Mouse (Mus musculus): ENCODE data around the gene Car9.

The Car9 gene

GRCm38 (mm10) chr4:43496587-43496986 lies 10.2 kb upstream of the Car9 start:
- DNase-seq = peak in 1 of 2 experiments; percentile 4

DNA sequence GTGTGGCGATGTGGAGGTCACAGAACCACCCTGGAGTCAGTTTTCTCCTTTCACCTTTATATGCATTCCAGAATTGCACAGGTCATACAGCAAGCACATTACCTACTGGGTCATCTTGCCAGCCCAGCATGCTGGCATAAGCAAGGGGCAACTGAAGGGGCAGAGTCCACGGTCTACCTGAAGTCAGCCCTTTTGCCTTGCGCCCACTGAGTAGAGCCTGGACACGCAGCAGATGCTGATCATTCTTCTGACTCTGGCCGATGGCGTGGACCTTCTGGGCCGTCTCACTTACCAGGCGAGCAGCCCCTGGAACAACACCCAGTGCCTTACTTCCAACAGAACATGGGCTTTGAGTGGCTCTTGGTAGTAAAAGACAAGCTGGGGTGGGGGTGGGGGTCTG lies 9.4 kb upstream of the Car9 start:
- no peak for DNase-seq

DNA sequence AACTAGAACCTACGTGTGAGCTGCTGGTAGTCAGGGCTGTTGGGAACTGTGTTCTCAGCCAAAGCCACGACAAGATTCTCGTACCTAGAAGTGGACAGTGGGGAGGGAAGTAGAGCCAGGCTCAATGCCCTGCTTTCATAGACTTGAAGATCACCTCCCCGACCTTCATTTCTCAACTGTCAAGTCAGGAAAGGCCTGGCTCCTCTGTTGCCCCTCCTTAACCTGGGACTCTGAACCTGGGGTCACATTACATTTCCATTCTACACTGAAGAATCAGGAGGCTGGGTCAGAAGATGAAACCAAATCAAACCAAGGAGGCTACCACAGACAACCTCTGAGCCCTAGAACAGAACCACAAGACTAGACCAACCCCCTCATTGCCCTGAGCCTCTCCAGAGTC lies 8.8 kb upstream of the Car9 start:
- DNase-seq = no peak

DNA sequence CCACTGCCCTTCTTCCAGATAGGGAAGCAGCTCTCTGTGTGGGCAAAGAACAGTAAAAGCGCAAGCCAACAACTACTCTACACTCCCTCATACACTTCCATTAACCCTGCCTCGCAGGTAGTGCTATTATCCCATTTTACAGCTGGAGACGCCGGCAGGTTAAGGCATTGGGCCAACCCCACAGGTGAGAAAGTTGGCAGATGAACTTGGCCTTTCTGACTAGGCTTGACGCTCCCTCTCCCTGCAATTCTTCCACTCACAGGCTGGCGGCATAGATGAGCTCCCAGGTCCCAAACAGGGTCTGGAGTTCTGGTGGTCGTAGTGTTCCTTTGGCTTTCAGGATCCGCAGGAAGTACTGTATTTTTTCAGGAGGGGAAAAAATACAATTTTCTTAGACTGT lies 7.8 kb upstream of the Car9 start:
- DNase-seq = no peak

DNA sequence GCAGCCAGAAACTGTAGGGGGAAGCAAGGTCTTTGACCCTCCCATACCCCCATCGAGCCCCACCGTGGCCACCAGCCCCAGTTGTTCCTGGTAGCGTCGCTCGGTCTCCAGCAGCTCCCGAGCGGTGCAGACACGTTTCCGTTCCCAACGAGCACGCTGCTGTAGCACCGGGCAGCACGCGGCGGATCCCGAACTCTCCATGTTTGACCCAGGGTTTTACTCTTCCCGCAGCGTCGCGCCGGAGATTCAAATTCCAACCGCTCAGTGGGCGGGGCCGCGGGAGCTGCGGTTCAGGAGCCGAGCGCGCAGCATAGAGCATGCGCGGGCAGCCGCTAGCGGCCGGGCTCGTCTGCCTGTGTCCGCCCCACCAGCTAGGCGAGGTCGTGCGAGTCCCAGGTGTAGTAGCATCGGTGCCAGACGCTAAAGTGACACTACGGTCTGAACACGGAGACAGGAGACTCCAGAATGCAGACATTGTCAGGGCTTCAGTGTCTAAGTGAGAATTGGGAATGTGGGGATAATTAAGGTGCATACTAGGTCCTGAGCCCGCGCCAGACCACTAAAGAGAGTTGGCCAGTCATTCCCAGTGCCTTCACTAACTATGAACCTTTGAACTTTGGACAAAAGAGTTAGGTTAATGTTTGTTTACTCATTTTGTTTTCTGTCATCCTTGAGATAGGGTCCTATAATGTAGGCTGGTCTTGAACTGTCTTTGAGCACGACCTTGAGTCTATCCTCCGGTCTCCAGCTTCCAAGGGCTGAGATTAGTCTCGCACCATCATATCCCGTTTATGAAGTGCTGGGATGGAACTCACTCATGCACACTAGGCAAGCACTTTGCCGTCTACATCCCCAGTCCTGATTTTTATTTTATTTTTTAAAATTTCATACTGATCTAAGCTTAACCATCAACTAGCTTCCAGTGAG lies 7.1 kb upstream of the Car9 start, which contains the start of gene Arhgef39:
Gene Arhgef39 (minus strand): TSS at position 289 of the 927 bp plus-strand sequence.
- DNase-seq = peak; percentile 77 to 84

DNA sequence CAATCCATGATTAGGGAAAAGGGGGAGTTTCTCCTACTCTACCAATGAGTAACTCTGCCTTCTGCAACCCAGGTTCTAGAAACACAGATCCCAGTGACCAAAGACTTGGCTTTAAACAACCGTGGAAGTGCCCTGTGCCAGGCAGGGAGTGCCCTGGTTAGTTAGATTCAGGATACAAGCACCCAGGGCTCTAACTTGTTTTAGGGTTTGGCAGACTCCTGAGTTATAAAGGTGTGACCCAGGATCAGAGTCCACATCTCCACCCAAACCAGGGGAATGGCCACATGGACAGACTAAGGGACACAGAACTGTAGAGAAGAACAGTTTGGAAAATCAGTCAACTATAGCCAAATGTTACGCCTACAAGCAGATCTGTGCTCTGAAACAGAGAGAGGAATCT lies 3.7 kb upstream of the Car9 start:
- no peak for DNase-seq

DNA sequence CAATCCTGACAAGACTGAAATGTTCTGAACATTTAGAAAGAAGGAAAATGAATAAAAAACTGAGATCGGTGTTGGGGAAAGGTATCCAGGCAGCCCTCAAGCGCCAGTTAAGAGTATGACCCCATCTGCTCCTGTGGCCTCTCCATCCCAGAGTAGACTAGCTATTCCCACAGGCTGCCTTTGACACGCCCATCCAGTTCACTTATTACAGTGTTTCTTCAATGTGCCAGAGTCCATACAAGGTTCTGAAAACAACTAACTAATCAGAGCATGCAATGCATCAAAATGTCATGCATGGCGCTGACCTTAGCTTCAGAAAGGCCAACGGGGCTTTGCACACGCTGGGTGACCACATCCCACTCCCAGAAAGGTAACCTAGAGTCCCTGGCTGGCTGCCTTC lies 3.3 kb upstream of the Car9 start:
- no peak for DNase-seq

DNA sequence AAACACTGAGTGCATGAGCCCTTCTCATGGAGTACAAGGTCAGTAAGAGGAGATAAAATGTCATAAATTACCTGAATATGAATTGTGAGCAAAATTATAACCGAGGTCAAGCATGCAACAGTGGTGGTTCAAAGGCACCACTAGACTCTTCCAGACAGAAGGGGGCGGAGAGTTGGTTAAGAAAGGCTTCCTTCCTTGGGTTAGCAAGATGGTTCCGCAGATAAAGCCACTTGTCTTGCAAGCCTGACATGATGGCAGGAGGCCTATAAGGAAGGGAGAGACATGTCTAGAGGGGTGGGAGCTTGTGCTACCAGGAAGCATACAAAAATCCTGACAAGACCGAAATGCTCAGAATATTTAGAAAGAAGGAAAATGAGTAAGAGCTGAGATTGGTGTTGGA lies 2.5 kb upstream of the Car9 start:
- no peak for DNase-seq

DNA sequence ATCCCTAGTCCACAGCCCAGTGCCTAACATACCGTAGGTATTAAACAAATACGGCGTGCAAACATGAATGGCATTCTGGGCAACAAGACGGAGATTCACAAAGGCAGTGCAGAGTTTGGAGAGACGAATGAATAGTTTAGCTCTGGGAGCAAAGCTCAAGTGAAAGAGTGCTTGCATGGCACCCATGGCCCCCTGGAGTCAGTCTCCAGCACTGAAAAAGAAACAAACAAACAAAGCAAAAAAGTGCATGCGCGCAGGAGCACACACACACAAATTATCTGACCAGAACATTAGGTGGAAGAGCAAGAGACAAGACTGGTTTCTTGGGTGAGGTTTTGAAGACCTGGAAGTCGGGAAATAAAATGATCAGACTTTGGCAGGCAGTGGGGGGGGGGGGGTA lies 692 bp upstream of the Car9 start:
- no peak for DNase-seq

- DNase-seq = peak in 1 of 2 experiments; percentile 42
Measured at GRCm38 (mm10) chr4:43507938-43508665, 1.3 kb downstream of the Car9 start.

DNA sequence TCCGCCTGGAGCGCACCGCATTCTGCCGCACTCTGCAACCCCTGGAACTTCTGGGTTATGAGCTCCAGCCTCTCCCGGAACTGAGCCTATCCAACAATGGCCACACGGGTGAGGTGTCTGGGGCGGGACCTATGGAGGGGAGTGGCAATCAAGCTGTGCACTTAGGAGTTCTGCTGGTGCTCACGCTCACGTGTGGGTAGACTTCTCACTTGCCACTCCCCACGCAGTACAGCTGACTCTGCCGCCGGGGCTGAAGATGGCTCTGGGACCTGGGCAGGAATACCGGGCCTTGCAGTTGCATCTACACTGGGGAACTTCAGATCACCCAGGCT lies 1.9 kb downstream of the Car9 start:
- no peak for DNase-seq

- no peak for DNase-seq
Measured at GRCm38 (mm10) chr4:43509109-43509508, 2.3 kb downstream of the Car9 start.

GRCm38 (mm10) chr4:43511675-43512454 lies 5.1 kb downstream of the Car9 start:
- no peak for DNase-seq

DNA sequence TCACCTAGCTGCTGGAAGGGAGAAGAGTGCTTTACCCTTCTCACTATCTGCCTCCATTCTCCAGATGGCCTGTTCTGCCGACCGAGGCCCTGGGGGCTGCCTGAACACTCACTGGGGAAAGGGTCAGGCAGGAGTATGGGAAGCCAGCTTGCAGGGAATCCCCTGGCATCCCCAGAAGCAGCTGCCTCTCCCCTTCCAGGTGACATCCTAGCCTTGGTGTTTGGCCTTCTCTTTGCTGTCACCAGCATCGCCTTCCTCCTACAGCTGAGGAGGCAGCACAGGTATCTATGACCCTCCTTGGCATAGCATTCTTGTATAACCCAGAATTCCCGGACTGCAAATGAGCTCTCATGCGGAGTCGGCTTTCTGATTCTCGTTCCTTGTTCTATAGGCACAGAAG lies 5.9 kb downstream of the Car9 start:
- no peak for DNase-seq

GRCm38 (mm10) chr4:43513300-43513699 lies 6.5 kb downstream of the Car9 start:
- no peak for DNase-seq

- no peak for DNase-seq
Measured at GRCm38 (mm10) chr4:43513791-43514190, 7.0 kb downstream of the Car9 start.

- no peak for DNase-seq
Measured at GRCm38 (mm10) chr4:43515764-43516708, 9.3 kb downstream of the Car9 start.

DNA sequence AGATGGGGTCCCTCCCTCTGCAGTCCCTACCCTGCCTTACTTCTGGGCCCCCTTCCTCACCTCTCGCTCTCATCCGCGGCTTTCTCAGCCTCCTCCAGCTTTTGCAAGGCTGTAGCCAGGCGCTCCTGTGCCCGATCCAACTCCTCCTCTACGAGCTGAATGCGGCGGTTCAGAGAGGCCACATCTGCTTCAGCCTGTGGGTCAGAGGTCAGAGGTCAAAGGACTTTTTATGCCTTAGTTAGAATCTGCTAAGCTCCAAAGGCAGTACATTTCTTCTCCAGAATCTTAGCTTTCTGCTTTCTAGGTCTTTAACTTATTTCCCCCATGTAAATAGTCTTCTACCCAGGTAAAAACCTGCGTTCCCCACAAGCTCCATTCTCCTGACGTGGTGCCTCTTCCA lies 12.8 kb downstream of the Car9 start:
- DNase-seq = no peak

GRCm38 (mm10) chr4:43519956-43520355 lies 13.2 kb downstream of the Car9 start:
- DNase-seq = peak; percentile 91 to 95

- no peak for DNase-seq
Measured at GRCm38 (mm10) chr4:43527880-43528279, 21.1 kb downstream of the Car9 start.

DNA sequence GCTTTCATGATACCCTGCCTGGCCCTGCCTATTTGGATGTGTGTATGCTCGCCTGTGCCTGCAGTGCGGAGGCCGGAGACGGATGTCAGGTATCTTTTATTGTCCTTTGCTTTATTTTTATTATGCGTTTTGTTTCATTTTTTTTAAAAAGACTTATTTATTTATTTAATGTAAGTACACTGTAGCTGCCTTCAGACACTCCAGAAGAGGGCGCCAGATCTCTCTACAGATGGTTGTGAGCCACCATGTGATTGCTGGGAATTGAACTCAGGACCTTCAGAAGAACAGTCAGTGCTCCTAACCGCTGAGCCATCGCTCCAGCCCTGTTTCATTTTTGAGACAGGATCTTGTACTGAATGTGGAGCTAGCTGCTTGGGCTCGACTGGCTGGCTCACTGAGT lies 21.7 kb downstream of the Car9 start:
- DNase-seq = no peak

- DNase-seq = no peak
Measured at GRCm38 (mm10) chr4:43530081-43530501, 23.3 kb downstream of the Car9 start.

Data from cerebellum, postnatal 36 days (tissue).